Mouse (Mus musculus) CH12.LX (cell line): Measurements from ENCODE around the gene D130052B06Rik.

Experiments
- CTCF ChIP-seq, 2 experiments: IDR thresholded peaks in 1 of 2; conservative IDR thresholded peaks in 1 of 2; 2 replicates each; pipeline ENCODE4 v1.5.1; 2011 to 2012; ENCODE audit warnings: low read depth in 2 of 2, low read length in 2 of 2, improper control_type of control experiment in 1 of 2, inconsistent platforms in 1 of 2, mild to moderate bottlenecking in 1 of 2, moderate library complexity in 1 of 2
- EP300 ChIP-seq: IDR thresholded peaks from 2 replicates; pipeline ENCODE4 v1.6.1; 2011; ENCODE audit warnings: low read length, improper control_type of control experiment
- MAX ChIP-seq: IDR thresholded peaks from 2 replicates; pipeline ENCODE4 v1.6.1; 2011; ENCODE audit warnings: low read length, improper control_type of control experiment
- POLR2AphosphoS2 ChIP-seq: IDR thresholded peaks from 2 replicates; pipeline ENCODE4 v1.6.1; 2011; ENCODE audit warnings: low read depth, low read length, improper control_type of control experiment
- RAD21 ChIP-seq: IDR thresholded peaks from 2 replicates; pipeline ENCODE4 v1.6.1; 2011; ENCODE audit warnings: low read depth, mild to moderate bottlenecking, low read length, improper control_type of control experiment, moderate library complexity
- SIN3A ChIP-seq: IDR thresholded peaks from 2 replicates; pipeline ENCODE4 v1.6.1; 2012; ENCODE audit warnings: low read length, improper control_type of control experiment, inconsistent platforms
- TCF12 ChIP-seq: IDR thresholded peaks from 2 replicates; pipeline ENCODE4 v1.6.1; 2014; ENCODE audit warnings: low read depth, mild to moderate bottlenecking, inconsistent platforms, low read length, improper control_type of control experiment
- USF1 ChIP-seq: IDR thresholded peaks from 2 replicates; pipeline ENCODE4 v1.6.1; 2014; ENCODE audit warnings: low read depth, mild to moderate bottlenecking, inconsistent platforms, low read length, improper control_type of control experiment
- ZNF384 ChIP-seq: IDR thresholded peaks from 2 replicates; pipeline ENCODE4 v1.6.1; 2012; ENCODE audit warnings: low read depth, low read length, improper control_type of control experiment, inconsistent platforms

DNA sequence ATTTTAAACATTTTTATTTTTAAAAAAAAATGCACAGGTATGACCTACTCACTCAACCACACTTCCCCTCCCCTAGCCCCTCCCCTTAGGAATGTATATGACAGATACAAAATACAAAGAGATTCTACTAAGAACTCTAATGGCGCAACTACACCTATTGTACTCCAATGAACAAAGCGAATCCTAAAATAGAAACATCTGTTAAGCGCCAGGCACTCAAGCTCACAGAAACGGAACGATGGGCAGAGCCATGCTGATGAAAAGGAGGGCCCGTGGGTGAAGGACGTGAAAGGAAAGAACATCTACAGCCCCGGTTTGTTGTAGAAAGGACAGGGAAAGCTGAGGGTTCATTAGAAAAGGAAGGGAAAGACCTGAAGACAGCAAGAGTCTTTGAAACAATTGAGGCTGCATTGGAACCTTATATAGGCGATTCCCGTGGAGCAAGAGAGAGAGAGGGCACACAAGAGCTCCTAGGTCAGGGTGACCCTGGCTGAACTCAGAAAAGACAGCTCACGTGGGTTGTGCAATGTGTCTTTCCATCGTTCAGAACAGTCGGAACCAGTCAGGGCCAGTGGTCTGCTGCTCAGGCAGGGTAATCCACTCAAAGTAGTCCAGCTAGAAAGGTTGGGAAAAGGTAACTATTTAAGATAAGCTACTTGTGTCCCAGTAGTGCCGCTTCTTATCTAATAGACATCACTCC is 48.1 kb upstream of the D130052B06Rik start:
- TF ChIP-seq CTCF (conservative IDR thresholded peaks at IDR 0.05 in 1 of 2, IDR thresholded peaks at IDR 0.05 in 1 of 2; ENCODE audit: low read depth in 2 of 2, low read length in 2 of 2) (no peak), ZNF384 (no peak), MAX (no peak), SIN3A (no peak), EP300 (no peak), RAD21 (no peak), POLR2AphosphoS2 (no peak), USF1 (no peak), TCF12 (no peak)
